Mouse (Mus musculus) neural tube, embryonic 15.5 days (tissue): ENCODE measurements around the gene Lrriq1. TPM values are rescaled to one million over a fixed set of nuclear protein-coding genes. Genes with fewer than 3 reads are reported as not detected.

Source experiments
- ATAC-seq: fragments of 200-750 bp; cut with Nextera tagmentation; 2 replicates; pipeline ENCODE4 v1.8.0; 2017; ENCODE audit warnings: mild to moderate bottlenecking, moderate TSS enrichment, moderate library complexity; ENCODE audit not compliant: low FRiP score
- H3K27ac ChIP-seq: fragments of 300-500 bp; sonication (generic); replicated peaks from 2 replicates; pipeline ENCODE4 v1.5.1; 2015; ENCODE audit warnings: mild to moderate bottlenecking, inconsistent platforms
- H3K27me3 ChIP-seq: fragments of 300-500 bp; sonication (generic); replicated peaks from 2 replicates; pipeline ENCODE4 v1.6.1; 2015; ENCODE audit warnings: inconsistent platforms
- H3K36me3 ChIP-seq: fragments of 300-500 bp; sonication (generic); 2 replicates; pipeline ENCODE4 v1.6.1; 2015; ENCODE audit warnings: inconsistent platforms
- H3K4me1 ChIP-seq: fragments of 300-500 bp; sonication (generic); 2 replicates; pipeline ENCODE4 v1.6.1; 2015; ENCODE audit warnings: inconsistent platforms
- H3K4me2 ChIP-seq: fragments of 300-500 bp; sonication (generic); 2 replicates; pipeline ENCODE4 v1.6.1; 2015; ENCODE audit warnings: inconsistent platforms, mild to moderate bottlenecking, moderate library complexity
- H3K4me3 ChIP-seq: fragments of 300-500 bp; sonication (generic); replicated peaks from 2 replicates; pipeline ENCODE4 v1.5.1; 2015; ENCODE audit warnings: mild to moderate bottlenecking, inconsistent platforms
- H3K9ac ChIP-seq: fragments of 300-500 bp; sonication (generic); replicated peaks from 2 replicates; pipeline ENCODE4 v1.6.1; 2015; ENCODE audit warnings: mild to moderate bottlenecking, inconsistent platforms
- H3K9me3 ChIP-seq: fragments of 300-500 bp; sonication (generic); replicated peaks from 2 replicates; pipeline ENCODE4 v1.6.1; 2016; ENCODE audit warnings: inconsistent platforms
- WGBS: fragments of 180-500 bp; shearing (Covaris S2); methylation state at CpG from one replicate; pipeline ENCODE4 v1.1.7; 2015; ENCODE audit warnings: mixed read lengths; 5-methylcytosine and 5-hydroxymethylcytosine counted together
- polyA plus RNA-seq: library from polyadenylated mRNA; unstranded; fragments of >200 nt; fragmentation: Nextera tagmentation; extraction: Ambion mirVana; gene quantifications from 2 replicates; pipeline ENCODE4 v1.2.1, GENCODE M21; 2015

Lrriq1 gene
- polyA plus RNA-seq, 1 experiment from 2014 or later, result 1.9 TPM

DNA sequence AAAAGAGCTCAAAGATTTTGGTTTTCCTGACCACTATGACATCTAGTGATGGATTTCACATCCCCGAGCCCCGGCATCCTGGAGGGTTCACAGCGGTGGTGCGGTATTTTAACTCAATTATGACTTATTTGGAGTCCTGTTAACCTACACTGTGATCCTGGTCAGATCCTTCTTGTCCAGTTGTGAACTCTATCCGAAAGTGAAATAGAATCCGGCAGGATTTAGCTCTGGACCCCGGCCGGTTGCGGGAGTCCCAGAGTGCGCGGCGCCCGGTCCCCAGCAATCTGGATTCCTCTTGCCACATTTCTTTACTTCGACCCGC is 208.2 kb downstream of the Lrriq1 start:
- Histone ChIP-seq H3K4me2 (peak overlapping the region; percentile 52; the same call in 1 of the 2 replicates), H3K4me1 (peaks cover 15% of the 10 kb centered on the region), H3K9ac (no peak overlapping the region), H3K4me3 (peak overlapping the region; percentile 23; the same call in 1 of the 2 replicates), H3K27me3 (peaks cover 62% of the 10 kb centered on the region), H3K36me3 (no peaks in the 10 kb centered on the region), H3K9me3 (no peaks in the 10 kb centered on the region), H3K27ac (no peak overlapping the region)
- ATAC-seq, result no peak; the same call in 1 of the 2 replicates
- under 1% methylated on average over 15 of the region's 15 CpGs for WGBS

DNA sequence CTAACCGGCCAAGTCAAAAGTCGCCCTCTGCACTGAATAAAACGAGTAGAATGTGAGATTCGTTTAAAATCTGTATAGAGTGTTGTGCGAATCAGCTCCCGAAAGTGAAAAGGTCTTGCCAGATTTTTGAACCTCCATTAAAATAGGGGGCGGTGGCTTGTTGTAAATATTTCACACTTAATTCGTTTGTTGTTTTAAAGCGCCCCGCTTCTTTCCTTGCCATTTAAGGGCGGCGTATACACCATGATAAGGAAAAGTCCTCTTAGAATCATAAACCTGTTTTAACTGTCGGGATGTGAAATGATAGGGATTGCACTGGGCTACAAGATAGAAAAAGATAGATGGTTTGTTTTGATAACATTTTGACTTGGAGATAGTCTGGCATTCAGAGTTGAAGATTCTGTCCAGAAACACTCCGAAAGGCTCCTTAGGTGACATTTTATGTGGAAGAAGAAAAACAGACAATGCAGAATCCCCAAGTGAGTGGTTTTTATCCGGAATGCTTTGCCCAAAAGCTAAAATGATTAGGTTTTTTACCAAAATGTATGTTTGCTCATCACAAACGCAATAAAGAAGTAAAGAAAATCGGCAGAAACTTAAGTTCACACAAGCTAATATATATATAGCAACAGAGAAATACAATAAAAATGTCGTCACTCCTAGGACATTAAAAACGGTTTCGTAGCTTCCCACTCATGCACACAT is 208.7 kb downstream of the Lrriq1 start:
- ATAC-seq, result no peak
- Histone ChIP-seq H3K4me3 (no peak overlapping the region), H3K9ac (no peak overlapping the region), H3K27me3 (peaks cover 61% of the 10 kb centered on the region), H3K9me3 (no peaks in the 10 kb centered on the region), H3K4me1 (peaks cover 15% of the 10 kb centered on the region), H3K27ac (no peak overlapping the region), H3K4me2 (no peak overlapping the region), H3K36me3 (no peaks in the 10 kb centered on the region)
- 1% methylated on average over 20 of the region's 20 CpGs for WGBS

DNA sequence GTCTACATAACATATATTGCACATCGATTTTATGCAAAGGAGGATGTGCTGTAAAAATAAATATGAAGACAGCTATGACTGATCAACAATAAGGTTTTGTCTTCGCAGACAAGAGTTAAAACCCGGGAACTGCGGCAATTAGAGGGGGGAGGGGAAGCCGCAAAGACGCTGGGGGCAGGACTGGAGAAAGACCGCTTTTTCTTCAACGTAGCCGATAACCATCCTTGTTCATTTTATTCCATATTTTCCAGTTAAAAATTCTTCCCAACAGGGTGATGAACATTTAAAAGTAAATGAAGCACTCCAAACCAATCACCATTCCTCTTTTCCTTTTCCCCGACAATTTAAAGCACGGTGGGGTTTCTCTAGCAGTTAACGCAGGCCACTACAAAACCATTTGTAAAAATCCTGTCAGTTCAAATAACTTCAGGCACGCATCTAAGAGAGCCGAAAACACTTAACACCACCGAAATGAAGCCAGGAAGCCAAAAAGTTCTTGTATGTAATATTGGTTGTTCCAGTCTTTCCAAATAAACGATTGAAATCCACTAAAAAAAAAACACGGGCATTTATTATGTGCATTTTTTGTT is 209.4 kb downstream of the Lrriq1 start:
- Histone ChIP-seq H3K4me2 (no peak overlapping the region), H3K27me3 (peaks cover 55% of the 10 kb centered on the region), H3K9ac (no peak overlapping the region), H3K4me3 (no peak overlapping the region), H3K27ac (no peak overlapping the region), H3K9me3 (no peaks in the 10 kb centered on the region), H3K4me1 (peaks cover 15% of the 10 kb centered on the region), H3K36me3 (no peaks in the 10 kb centered on the region)
- under 1% methylated on average over 17 of the region's 17 CpGs for WGBS
- ATAC-seq, result no peak

DNA sequence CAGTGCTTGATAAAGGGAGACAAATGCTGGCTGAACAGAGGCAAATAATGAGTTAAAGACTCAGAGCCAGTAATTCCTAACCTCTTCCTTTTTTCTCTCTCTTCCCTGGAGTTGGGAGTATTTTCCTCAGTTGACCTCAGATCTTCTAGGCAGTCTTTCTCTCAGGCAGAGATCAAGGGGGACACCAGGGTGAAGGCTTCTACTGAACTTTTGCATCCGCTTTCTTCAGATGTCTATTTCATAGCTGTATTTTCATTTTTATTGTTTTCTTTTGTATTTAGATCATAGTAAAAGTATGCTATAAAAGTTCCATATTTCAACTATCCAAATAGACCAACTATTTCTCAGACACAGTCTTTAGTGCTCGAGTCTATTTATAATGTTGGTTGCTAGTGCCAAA is 233.6 kb downstream of the Lrriq1 start:
- Histone ChIP-seq H3K4me1 (no peaks in the 10 kb centered on the region), H3K9me3 (no peaks in the 10 kb centered on the region), H3K36me3 (no peaks in the 10 kb centered on the region), H3K27me3 (no peaks in the 10 kb centered on the region), H3K4me3 (no peak overlapping the region), H3K9ac (no peak overlapping the region), H3K27ac (no peak overlapping the region), H3K4me2 (no peak overlapping the region)
- no peak for ATAC-seq
- 93% methylated on average over 2 of the region's 2 CpGs for WGBS

DNA sequence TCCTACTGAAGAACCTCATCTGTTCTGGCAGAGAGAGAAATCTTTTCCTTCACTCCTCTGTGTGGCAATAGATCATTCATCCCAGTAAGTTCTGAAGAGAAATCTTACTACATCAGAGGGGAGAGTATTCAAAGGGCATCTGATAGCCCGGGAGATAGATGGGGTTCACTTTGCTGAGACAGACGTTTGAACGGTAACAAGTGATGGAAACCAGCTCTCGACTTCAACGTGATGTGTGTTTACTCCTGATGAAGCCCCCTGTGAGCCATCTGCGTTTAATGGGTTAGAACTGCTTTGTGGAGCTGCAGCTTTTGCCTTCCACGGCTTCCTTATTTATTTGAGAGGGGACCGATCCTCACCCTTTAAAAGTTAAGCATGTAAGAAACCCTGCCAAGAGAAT is 235.2 kb downstream of the Lrriq1 start:
- no peaks in the 10 kb centered on the region for H3K27me3 ChIP-seq
- H3K9ac ChIP-seq, result no peak overlapping the region
- H3K27ac ChIP-seq, result no peak overlapping the region
- no peaks in the 10 kb centered on the region for H3K4me1 ChIP-seq
- no peak overlapping the region for H3K4me3 ChIP-seq
- no peaks in the 10 kb centered on the region for H3K36me3 ChIP-seq
- peak overlapping the region; percentile 22 for H3K4me2 ChIP-seq
- H3K9me3 ChIP-seq, result no peaks in the 10 kb centered on the region
- ATAC-seq, result no peak
- 31% methylated on average over 8 of the region's 8 CpGs for WGBS

DNA sequence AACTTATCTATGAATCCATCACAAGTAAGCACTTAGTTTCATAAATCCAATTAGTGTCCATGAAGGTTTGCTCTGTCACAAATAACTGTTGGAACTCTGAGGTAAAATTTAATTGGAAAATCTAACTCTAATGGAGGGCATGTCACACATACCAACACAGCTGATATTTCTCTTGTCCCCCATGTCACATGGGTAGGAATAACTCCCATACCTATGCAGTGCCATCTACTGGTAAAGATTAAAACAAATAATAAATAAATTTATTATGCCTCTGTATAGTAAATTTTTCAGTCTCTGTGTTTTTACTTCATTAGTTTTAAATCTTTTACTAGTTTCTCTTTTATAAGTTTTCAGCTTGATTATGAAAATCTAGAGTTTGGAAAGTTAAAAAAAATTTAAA is 236.5 kb downstream of the Lrriq1 start:
- Histone ChIP-seq H3K4me1 (no peaks in the 10 kb centered on the region), H3K27me3 (no peaks in the 10 kb centered on the region), H3K27ac (no peak overlapping the region), H3K4me3 (no peak overlapping the region), H3K4me2 (no peak overlapping the region), H3K36me3 (no peaks in the 10 kb centered on the region), H3K9ac (no peak overlapping the region), H3K9me3 (no peaks in the 10 kb centered on the region)
- ATAC-seq, result no peak

Other genes starting within 250 kb of the Lrriq1 start
- 0.15 and 0.19 TPM in 2 replicates for gene Alx1, start 206.1 kb downstream of the Lrriq1 start, polyA plus RNA-seq
- 49.3 and 58.9 TPM in 2 replicates for gene Slc6a15, start 131.5 kb upstream of the Lrriq1 start, polyA plus RNA-seq